Mouse (Mus musculus): ENCODE measurements around the gene Abat. TPM values are rescaled to one million over a fixed set of nuclear protein-coding genes. Genes with fewer than 3 reads are reported as not detected.
A peak's percentile ranks its signal among the peaks of the same experiment; 100 is the strongest.

The Abat gene
- total and polyA plus RNA-seq, 3 experiments: 5.7 to 11.5 (median 6.9) TPM

DNA sequence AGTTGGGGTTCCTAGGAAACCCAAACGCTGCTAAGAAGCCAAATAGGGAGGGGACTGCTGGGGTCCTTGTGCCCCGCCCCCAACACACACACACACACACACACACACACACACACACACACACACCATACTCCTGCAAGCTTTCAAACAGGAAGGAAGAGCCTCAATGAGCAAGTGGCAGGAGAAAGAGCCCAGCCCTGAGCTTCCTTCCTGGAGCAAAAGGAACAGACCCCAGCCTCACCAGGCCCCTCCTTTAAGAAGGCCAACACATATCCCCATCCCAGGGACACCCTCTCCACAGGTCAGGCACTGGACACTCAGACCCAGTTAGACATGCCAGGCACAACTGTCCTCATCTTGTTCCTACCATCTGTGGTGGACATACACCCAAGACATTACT, 149.8 kb downstream of the Abat start:
- Histone ChIP-seq H3K4me3 (no peak overlapping the region), H3K79me2 (replicated peaks; ENCODE audit: control insufficient read depth, insufficient read depth, low read length) (no peaks in the 10 kb centered on the region), H3K27me3 (ENCODE audit: control insufficient read depth, insufficient read depth, low read length) (no peaks in the 10 kb centered on the region), H3K9ac (ENCODE audit: low read depth, low read length) (no peak overlapping the region), H3K36me3 (ENCODE audit: control insufficient read depth, insufficient read depth, low read length) (peaks cover 2% of the 10 kb centered on the region; the same call in 1 of the 2 replicates), H3K4me1 (ENCODE audit: control insufficient read depth, insufficient read depth, low read length) (peaks cover 29% of the 10 kb centered on the region), H3K27ac (peak overlapping the region; percentile 57)
- intact Hi-C loops (cut with DNase I): no loop called here
- no peak for DNase-seq
- 27% methylated on average over 1 of the region's 2 CpGs for WGBS
- TF ChIP-seq CTCF (IDR thresholded peaks at IDR 0.05) (no peak), EP300 (IDR thresholded peaks at IDR 0.05; ENCODE audit: insufficient read depth, low read depth, low read length) (no peak), POLR2A (IDR thresholded peaks at IDR 0.05; ENCODE audit: insufficient read depth, low read depth, low read length) (no peak)

DNA sequence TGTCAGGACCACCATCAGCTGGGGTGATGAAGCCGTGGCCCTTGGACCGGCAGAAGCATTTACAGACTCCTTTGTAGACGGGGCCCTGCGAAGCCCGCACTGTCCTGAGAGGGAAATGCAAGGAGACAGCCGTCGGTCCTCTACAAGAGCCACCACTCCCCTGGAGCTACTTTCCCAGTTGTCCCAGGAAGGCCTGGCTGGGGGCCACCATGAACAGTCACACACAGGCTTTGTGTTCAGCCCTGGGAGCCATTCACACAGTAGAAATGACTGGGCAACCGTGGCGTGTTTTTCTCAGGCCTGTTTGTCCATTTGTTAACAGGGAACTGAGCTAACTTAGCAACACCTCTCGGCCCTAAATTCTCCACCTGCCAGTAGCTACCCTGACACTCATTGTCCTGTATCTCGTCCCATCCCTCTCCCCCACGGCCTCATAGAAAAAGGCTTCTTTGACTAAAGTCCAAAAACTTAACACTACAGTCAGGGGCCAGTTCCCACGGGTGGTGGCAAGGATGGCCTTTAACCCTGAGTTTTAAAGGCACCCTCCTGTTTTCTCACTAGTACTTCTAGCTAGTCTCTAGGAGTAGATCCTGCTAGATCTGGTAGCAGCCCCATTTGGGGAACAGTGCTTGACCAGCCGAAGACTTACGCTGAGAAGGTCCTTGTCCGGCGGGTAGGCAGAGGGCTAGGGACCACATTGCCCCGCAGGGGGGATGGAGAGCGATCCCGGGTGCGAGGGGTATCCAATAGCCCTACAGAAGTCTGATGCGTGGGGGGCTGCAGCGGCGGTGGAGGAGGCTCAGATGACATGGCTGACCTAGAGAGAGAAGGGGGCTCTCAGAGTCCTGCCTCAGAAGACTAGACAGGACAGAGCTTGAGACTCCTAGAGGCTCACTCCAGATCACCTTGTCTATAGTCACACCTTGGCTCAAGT, 150.6 kb downstream of the Abat start:
- H3K79me2 ChIP-seq (replicated peaks; ENCODE audit: control insufficient read depth, insufficient read depth, low read length): no peaks in the 10 kb centered on the region
- DNase-seq: peak in 1 of 2 experiments; percentile 42
- TF ChIP-seq POLR2A (IDR thresholded peaks at IDR 0.05; ENCODE audit: insufficient read depth, low read depth, low read length) (no peak), CTCF (IDR thresholded peaks at IDR 0.05) (no peak), EP300 (IDR thresholded peaks at IDR 0.05; ENCODE audit: insufficient read depth, low read depth, low read length) (no peak)
- intact Hi-C loops (cut with DNase I): no loop called here
- no peak overlapping the region for H3K4me3 ChIP-seq
- WGBS: 68% methylated on average over 24 of the region's 24 CpGs
- H3K9ac ChIP-seq (ENCODE audit: low read depth, low read length): no peak overlapping the region
- H3K27ac ChIP-seq: peak overlapping the region; percentile 57
- H3K27me3 ChIP-seq (ENCODE audit: control insufficient read depth, insufficient read depth, low read length): no peaks in the 10 kb centered on the region
- H3K4me1 ChIP-seq (ENCODE audit: control insufficient read depth, insufficient read depth, low read length): peaks cover 33% of the 10 kb centered on the region
- peaks cover 2% of the 10 kb centered on the region; the same call in 1 of the 2 replicates for H3K36me3 ChIP-seq (ENCODE audit: control insufficient read depth, insufficient read depth, low read length)

DNA sequence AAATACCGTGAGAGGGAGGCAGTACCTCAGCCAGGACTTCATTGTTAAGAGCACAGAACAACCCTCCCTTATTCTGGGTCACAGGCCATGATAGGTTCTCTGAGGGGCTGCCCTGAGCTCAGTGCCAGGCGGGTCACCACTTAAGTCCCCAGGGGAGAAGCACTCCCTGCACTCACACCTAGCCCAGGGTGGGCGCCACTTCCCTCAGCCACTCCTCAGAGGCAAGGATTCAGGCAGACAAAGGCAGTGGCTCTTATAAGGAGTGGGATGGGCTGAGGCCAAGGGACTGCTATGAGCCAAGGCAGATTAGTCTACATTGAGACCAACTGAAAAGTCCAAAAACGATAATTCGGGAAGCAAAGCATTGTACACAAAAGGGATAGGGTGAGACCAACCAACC, 152.1 kb downstream of the Abat start:
- 57% methylated on average over 5 of the region's 5 CpGs for WGBS
- H3K27me3 ChIP-seq (ENCODE audit: control insufficient read depth, insufficient read depth, low read length): no peaks in the 10 kb centered on the region
- TF ChIP-seq EP300 (IDR thresholded peaks at IDR 0.05; ENCODE audit: insufficient read depth, low read depth, low read length) (no peak), POLR2A (IDR thresholded peaks at IDR 0.05; ENCODE audit: insufficient read depth, low read depth, low read length) (no peak), CTCF (IDR thresholded peaks at IDR 0.05) (no peak)
- DNase-seq: no peak
- no peaks in the 10 kb centered on the region; the same call in 1 of the 2 replicates for H3K79me2 ChIP-seq (replicated peaks; ENCODE audit: control insufficient read depth, insufficient read depth, low read length)
- peaks cover 2% of the 10 kb centered on the region; the same call in 1 of the 2 replicates for H3K36me3 ChIP-seq (ENCODE audit: control insufficient read depth, insufficient read depth, low read length)
- intact Hi-C loops (cut with DNase I): no loop called here
- no peak overlapping the region for H3K9ac ChIP-seq (ENCODE audit: low read depth, low read length)
- peak overlapping the region; percentile 84 for H3K27ac ChIP-seq
- H3K4me1 ChIP-seq (ENCODE audit: control insufficient read depth, insufficient read depth, low read length): peaks cover 43% of the 10 kb centered on the region
- H3K4me3 ChIP-seq: no peak overlapping the region

DNA sequence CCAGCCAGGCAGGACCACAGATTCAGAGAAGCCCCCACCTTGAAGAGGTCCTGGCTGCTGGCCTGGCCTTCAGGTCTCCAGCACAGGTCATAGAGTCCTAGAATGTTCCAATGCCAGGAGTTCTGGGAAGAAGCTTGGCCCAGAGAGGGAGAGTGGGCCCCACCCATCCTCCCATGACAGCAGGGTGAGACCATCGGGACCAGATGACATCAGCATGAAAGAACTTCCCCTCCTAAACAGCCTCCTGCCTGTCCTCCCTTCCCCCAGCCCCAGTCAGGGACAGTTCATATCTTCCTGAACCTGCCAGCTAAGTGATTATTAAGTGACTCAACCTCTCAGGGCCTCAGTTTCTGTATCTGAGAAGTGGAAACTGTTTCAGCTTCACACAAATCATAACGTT, 153.2 kb downstream of the Abat start:
- H3K9ac ChIP-seq (ENCODE audit: low read depth, low read length): no peak overlapping the region
- H3K27me3 ChIP-seq (ENCODE audit: control insufficient read depth, insufficient read depth, low read length): no peaks in the 10 kb centered on the region
- peak; percentile 64 to 83 for DNase-seq
- intact Hi-C loops (cut with DNase I): no loop called here
- no peaks in the 10 kb centered on the region; the same call in 1 of the 2 replicates for H3K79me2 ChIP-seq (replicated peaks; ENCODE audit: control insufficient read depth, insufficient read depth, low read length)
- peaks cover 47% of the 10 kb centered on the region for H3K4me1 ChIP-seq (ENCODE audit: control insufficient read depth, insufficient read depth, low read length)
- H3K36me3 ChIP-seq (ENCODE audit: control insufficient read depth, insufficient read depth, low read length): peaks cover 2% of the 10 kb centered on the region; the same call in 1 of the 2 replicates
- peak overlapping the region; percentile 84 for H3K27ac ChIP-seq
- 10% methylated on average over 2 of the region's 2 CpGs for WGBS
- no peak overlapping the region for H3K4me3 ChIP-seq
- peak; percentile 88 for TF ChIP-seq EP300 (IDR thresholded peaks at IDR 0.05; ENCODE audit: insufficient read depth, low read depth, low read length)
- TF ChIP-seq POLR2A (IDR thresholded peaks at IDR 0.05; ENCODE audit: insufficient read depth, low read depth, low read length): no peak

DNA sequence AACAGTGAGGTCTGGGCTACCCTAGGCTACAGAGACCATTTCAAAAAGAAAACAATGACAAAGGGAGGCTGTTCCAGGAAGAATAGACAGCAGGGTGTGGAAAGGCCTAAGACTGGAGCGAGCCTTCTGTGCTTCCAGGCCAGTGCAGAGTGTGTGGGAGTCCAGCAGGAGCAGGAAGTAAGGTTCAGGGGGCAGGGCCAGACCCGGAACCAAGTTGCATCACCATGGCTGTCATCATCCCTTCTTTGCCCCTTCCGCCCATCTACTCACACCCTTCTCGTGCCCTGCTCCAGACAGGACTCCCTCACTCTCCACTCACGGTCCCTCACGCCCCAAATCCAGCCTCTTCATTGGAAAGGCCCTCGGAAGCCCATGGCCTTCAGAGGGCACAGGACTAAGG, 154.0 kb downstream of the Abat start:
- TF ChIP-seq EP300 (IDR thresholded peaks at IDR 0.05; ENCODE audit: insufficient read depth, low read depth, low read length) (no peak), POLR2A (IDR thresholded peaks at IDR 0.05; ENCODE audit: insufficient read depth, low read depth, low read length) (peak; percentile 51; the same call in 1 of the 2 replicates)
- Histone ChIP-seq H3K27me3 (ENCODE audit: control insufficient read depth, insufficient read depth, low read length) (no peaks in the 10 kb centered on the region), H3K9ac (ENCODE audit: low read depth, low read length) (no peak overlapping the region), H3K27ac (peak overlapping the region; percentile 84), H3K4me1 (ENCODE audit: control insufficient read depth, insufficient read depth, low read length) (peaks cover 47% of the 10 kb centered on the region), H3K36me3 (ENCODE audit: control insufficient read depth, insufficient read depth, low read length) (peaks cover 2% of the 10 kb centered on the region; the same call in 1 of the 2 replicates), H3K4me3 (no peak overlapping the region), H3K79me2 (replicated peaks; ENCODE audit: control insufficient read depth, insufficient read depth, low read length) (no peaks in the 10 kb centered on the region; the same call in 1 of the 2 replicates)
- DNase-seq: peak; percentile 55 to 58
- intact Hi-C loops (cut with DNase I): no loop called here
- WGBS: 31% methylated on average over 7 of the region's 7 CpGs

DNA sequence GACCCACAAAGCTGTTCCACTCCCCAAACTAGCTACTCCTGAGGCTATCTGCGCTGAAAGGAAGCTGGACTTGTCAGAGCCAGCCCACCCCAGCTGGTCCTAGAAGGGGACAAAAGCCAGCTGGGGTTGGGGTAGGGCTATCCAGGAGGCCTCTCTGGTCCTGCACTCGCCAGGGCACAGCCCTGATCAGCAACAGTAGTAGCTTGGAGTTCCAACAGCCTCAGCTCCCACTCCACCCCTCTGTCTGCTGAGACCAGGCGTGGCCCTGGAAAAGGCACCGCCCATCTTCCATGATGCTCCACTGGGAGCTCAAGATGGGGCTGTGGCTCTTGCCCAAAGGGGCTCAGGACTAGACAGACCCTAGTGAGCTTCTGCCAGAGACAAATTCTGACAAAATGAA, 154.6 kb downstream of the Abat start:
- 50% methylated on average over 4 of the region's 4 CpGs for WGBS
- no peak for TF ChIP-seq EP300 (IDR thresholded peaks at IDR 0.05; ENCODE audit: insufficient read depth, low read depth, low read length)
- no peak overlapping the region for H3K4me3 ChIP-seq

More for the DNA sequence above, 154.6 kb downstream of the Abat start:
- Histone ChIP-seq H3K79me2 (replicated peaks; ENCODE audit: control insufficient read depth, insufficient read depth, low read length) (no peaks in the 10 kb centered on the region; the same call in 1 of the 2 replicates), H3K27ac (peak overlapping the region; percentile 84), H3K9ac (ENCODE audit: low read depth, low read length) (no peak overlapping the region), H3K36me3 (ENCODE audit: control insufficient read depth, insufficient read depth, low read length) (peaks cover 2% of the 10 kb centered on the region; the same call in 1 of the 2 replicates), H3K27me3 (ENCODE audit: control insufficient read depth, insufficient read depth, low read length) (no peaks in the 10 kb centered on the region), H3K4me1 (ENCODE audit: control insufficient read depth, insufficient read depth, low read length) (peaks cover 45% of the 10 kb centered on the region)
- DNase-seq: peak; percentile 59 to 61
- intact Hi-C loops (cut with DNase I): no loop called here

All from heart, adult 2 months (tissue).